Mouse (Mus musculus) embryonic fibroblast, embryonic 13.5 days (primary cell): Measurements from ENCODE around the gene Gm20388.

Experiments used
- CTCF ChIP-seq: IDR thresholded peaks from 2 replicates; pipeline ENCODE4 v1.5.1; 2011; ENCODE audit warnings: mild to moderate bottlenecking, control low read depth, low read length, moderate library complexity, borderline replicate concordance; ENCODE audit not compliant: insufficient read depth
- POLR2A ChIP-seq: IDR thresholded peaks from 2 replicates; pipeline ENCODE4 v1.6.1; 2011; ENCODE audit warnings: low read depth, mild to moderate bottlenecking, control low read depth, low read length, moderate library complexity

DNA sequence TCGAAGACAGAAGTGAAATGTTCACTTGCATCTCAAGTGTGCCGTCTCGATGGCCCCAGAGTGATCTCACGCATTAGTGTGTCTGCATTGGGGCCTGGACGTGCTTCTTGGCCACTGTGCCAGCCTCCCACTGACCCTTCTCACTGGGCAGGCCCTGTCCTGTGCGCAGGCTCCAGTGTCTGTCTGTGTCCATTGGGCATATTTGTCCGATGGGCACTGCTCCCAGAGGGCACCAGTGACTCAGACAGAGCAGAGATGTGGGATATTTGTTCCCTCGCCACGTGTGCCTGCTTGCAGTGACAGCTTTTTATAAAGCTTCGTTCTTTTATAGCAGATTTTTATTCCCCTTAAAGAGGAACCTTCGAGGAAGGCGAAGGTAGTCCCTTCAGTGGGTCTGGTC is 1863.2 kb downstream of the Gm20388 start:
- TF ChIP-seq CTCF (no peak), POLR2A (no peak)
